Mouse (Mus musculus): ENCODE data around the gene Xpot. TPM values are rescaled to one million over a fixed set of nuclear protein-coding genes. Genes with fewer than 3 reads are reported as not detected.
A peak's percentile ranks its signal among the peaks of the same experiment; 100 is the strongest.

Gene Xpot
- total RNA-seq, 1 experiment = 129 TPM

DNA sequence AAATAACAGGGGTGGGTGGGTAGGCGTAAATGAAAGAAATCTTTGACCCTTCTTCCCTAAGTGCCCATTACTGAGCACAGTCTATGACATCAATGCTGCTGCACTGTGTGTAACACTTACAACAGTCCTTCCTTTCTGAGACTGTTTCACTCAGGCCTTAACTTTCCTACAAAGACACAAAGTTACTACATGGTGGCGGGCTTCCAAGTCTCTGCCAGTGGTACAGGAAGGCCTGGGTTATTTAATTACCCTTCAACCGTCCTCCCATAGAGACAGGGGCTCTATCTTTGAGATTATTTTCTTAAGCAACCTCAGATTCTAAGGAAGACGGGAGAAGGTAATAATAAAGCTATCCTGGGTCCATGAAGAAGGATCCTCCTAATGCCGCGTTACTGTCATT, 13.7 kb downstream of the Xpot start:
- peaks cover 0 to 3% of the 10 kb centered on the region in 2 experiments; a peak in 1 of 4 replicates for H3K4me1 ChIP-seq (ENCODE audit: control insufficient read depth in 2 of 2, insufficient read depth in 2 of 2, low read length in 2 of 2, poor library complexity in 1 of 2)
- in situ Hi-C loops (cut with MboI; ENCODE audit: low sequenced_read_pairs in 2 of 2, unreplicated experiment in 2 of 2) = no loop called here
- no peaks in the 10 kb centered on the region for H3K9me3 ChIP-seq (ENCODE audit: control insufficient read depth, insufficient read depth, low read depth, low read length)
- H3K27ac ChIP-seq (ENCODE audit: insufficient read depth, low read depth, low read length, poor library complexity, severe bottlenecking) = no peak overlapping the region
- H3K4me3 ChIP-seq (ENCODE audit: insufficient read depth in 1 of 2, low read depth in 1 of 2, low read length in 2 of 2, poor library complexity in 1 of 2, severe bottlenecking in 1 of 2) = no peak overlapping the region
- TF ChIP-seq ZNF384 (IDR thresholded peaks at IDR 0.05; ENCODE audit: low read depth, low read length) (no peak), HCFC1 (IDR thresholded peaks at IDR 0.05; ENCODE audit: borderline replicate concordance, insufficient read depth, low read length) (no peak), ZC3H11A (IDR thresholded peaks at IDR 0.05; ENCODE audit: borderline replicate concordance, low read depth, low read length) (no peak), CHD2 (IDR thresholded peaks at IDR 0.05; ENCODE audit: low read depth, low read length) (no peak), MAFK (IDR thresholded peaks at IDR 0.05; ENCODE audit: insufficient read depth, low read depth, low read length) (no peak)
- peaks cover 61% of the 10 kb centered on the region for H3K36me3 ChIP-seq (ENCODE audit: control insufficient read depth, insufficient read depth, low read length, poor library complexity, severe bottlenecking)
- DNase-seq (ENCODE audit: low read depth, low spot score) = no peak
- H3K9ac ChIP-seq (ENCODE audit: insufficient read depth, low read depth, low read length, poor library complexity, severe bottlenecking) = no peak overlapping the region

DNA sequence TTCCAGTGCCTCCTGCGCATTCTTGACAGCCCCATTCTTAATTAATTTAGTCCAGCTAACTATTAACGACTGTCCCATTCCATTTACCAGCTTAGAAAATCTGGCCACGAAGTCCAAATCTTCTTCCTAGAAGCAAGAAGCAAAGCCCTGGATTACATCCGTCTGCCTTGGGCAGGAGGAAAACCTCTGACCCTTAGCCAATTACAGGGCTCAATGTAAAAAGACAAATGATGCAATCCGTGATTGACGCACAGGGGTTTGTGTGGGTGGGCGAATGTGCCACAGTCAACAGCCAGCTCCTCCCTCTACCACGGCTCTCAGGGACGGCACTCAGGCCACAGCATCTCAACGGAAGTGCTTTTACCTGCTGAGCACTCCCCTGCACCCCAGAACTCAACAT, 14.5 kb downstream of the Xpot start:
- Histone ChIP-seq H3K27ac (ENCODE audit: insufficient read depth, low read depth, low read length, poor library complexity, severe bottlenecking) (no peak overlapping the region), H3K9ac (ENCODE audit: insufficient read depth, low read depth, low read length, poor library complexity, severe bottlenecking) (no peak overlapping the region), H3K4me3 (ENCODE audit: insufficient read depth in 1 of 2, low read depth in 1 of 2, low read length in 2 of 2, poor library complexity in 1 of 2, severe bottlenecking in 1 of 2) (no peak overlapping the region), H3K36me3 (ENCODE audit: control insufficient read depth, insufficient read depth, low read length, poor library complexity, severe bottlenecking) (peaks cover 63% of the 10 kb centered on the region), H3K9me3 (ENCODE audit: control insufficient read depth, insufficient read depth, low read depth, low read length) (no peaks in the 10 kb centered on the region), H3K4me1 (ENCODE audit: control insufficient read depth in 2 of 2, insufficient read depth in 2 of 2, low read length in 2 of 2, poor library complexity in 1 of 2) (peaks cover 0 to 3% of the 10 kb centered on the region in 2 experiments; a peak in 1 of 4 replicates)
- no peak for DNase-seq (ENCODE audit: low read depth, low spot score)
- in situ Hi-C loops (cut with MboI; ENCODE audit: low sequenced_read_pairs in 2 of 2, unreplicated experiment in 2 of 2) = no loop called here
- no peak for TF ChIP-seq HCFC1 (IDR thresholded peaks at IDR 0.05; ENCODE audit: borderline replicate concordance, insufficient read depth, low read length)

- H3K4me3 ChIP-seq (ENCODE audit: insufficient read depth in 1 of 2, low read depth in 1 of 2, low read length in 2 of 2, poor library complexity in 1 of 2, severe bottlenecking in 1 of 2) = no peak overlapping the region
- TF ChIP-seq CHD2 (IDR thresholded peaks at IDR 0.05; ENCODE audit: low read depth, low read length) (no peak), ZNF384 (IDR thresholded peaks at IDR 0.05; ENCODE audit: low read depth, low read length) (no peak), HCFC1 (IDR thresholded peaks at IDR 0.05; ENCODE audit: borderline replicate concordance, insufficient read depth, low read length) (no peak), ZC3H11A (IDR thresholded peaks at IDR 0.05; ENCODE audit: borderline replicate concordance, low read depth, low read length) (no peak)
- H3K9ac ChIP-seq (ENCODE audit: insufficient read depth, low read depth, low read length, poor library complexity, severe bottlenecking) = no peak overlapping the region
- in situ Hi-C loops (cut with MboI; ENCODE audit: low sequenced_read_pairs in 2 of 2, unreplicated experiment in 2 of 2) = no loop called here
- peaks cover 72% of the 10 kb centered on the region for H3K36me3 ChIP-seq (ENCODE audit: control insufficient read depth, insufficient read depth, low read length, poor library complexity, severe bottlenecking)
- no peak overlapping the region for H3K27ac ChIP-seq (ENCODE audit: insufficient read depth, low read depth, low read length, poor library complexity, severe bottlenecking)
- H3K4me1 ChIP-seq (ENCODE audit: control insufficient read depth in 2 of 2, insufficient read depth in 2 of 2, low read length in 2 of 2, poor library complexity in 1 of 2) = peaks cover 0 to 3% of the 10 kb centered on the region in 2 experiments; a peak in 1 of 4 replicates
- no peak for DNase-seq (ENCODE audit: low read depth, low spot score)
- no peaks in the 10 kb centered on the region for H3K9me3 ChIP-seq (ENCODE audit: control insufficient read depth, insufficient read depth, low read depth, low read length)
Observed at GRCm38 (mm10) chr10:121608177-121608576, 18.0 kb downstream of the Xpot start.

- Histone ChIP-seq H3K27ac (ENCODE audit: insufficient read depth, low read depth, low read length, poor library complexity, severe bottlenecking) (no peak overlapping the region), H3K4me3 (ENCODE audit: insufficient read depth in 1 of 2, low read depth in 1 of 2, low read length in 2 of 2, poor library complexity in 1 of 2, severe bottlenecking in 1 of 2) (no peak overlapping the region), H3K4me1 (ENCODE audit: control insufficient read depth in 2 of 2, insufficient read depth in 2 of 2, low read length in 2 of 2, poor library complexity in 1 of 2) (peaks cover 0 to 13% of the 10 kb centered on the region in 2 experiments; a peak in 1 of 4 replicates), H3K36me3 (ENCODE audit: control insufficient read depth, insufficient read depth, low read length, poor library complexity, severe bottlenecking) (peaks cover 81% of the 10 kb centered on the region), H3K9me3 (ENCODE audit: control insufficient read depth, insufficient read depth, low read depth, low read length) (no peaks in the 10 kb centered on the region), H3K9ac (ENCODE audit: insufficient read depth, low read depth, low read length, poor library complexity, severe bottlenecking) (no peak overlapping the region)
- no peak for DNase-seq (ENCODE audit: low read depth, low spot score)
- in situ Hi-C loops (cut with MboI; ENCODE audit: low sequenced_read_pairs in 2 of 2, unreplicated experiment in 2 of 2) = no loop called here
- TF ChIP-seq CHD2 (IDR thresholded peaks at IDR 0.05; ENCODE audit: low read depth, low read length) (no peak), MAFK (IDR thresholded peaks at IDR 0.05; ENCODE audit: insufficient read depth, low read depth, low read length) (peak; percentile 59; the same call in 1 of the 2 replicates)
Observed at GRCm38 (mm10) chr10:121604632-121605344, 21.3 kb downstream of the Xpot start.

DNA sequence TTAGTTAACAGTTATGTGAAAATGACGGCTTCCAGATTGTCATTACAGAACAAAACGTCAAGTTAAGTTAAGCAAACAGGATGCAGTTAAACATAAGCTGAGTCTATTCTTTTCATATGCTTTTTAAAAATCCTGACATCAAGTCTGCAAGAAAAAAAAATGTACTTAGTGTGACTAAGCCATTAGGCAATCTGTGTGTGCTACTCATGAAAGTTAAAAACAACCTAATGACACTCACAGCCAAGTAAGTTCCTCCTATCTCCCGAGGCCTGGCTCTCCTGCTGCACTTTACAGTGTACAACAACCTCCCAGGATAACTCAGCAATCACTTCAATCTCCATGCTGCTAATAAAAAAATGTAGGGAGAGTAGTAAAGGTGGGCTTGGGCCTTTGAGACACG, 22.6 kb downstream of the Xpot start:
- Histone ChIP-seq H3K4me3 (ENCODE audit: insufficient read depth in 1 of 2, low read depth in 1 of 2, low read length in 2 of 2, poor library complexity in 1 of 2, severe bottlenecking in 1 of 2) (no peak overlapping the region), H3K36me3 (ENCODE audit: control insufficient read depth, insufficient read depth, low read length, poor library complexity, severe bottlenecking) (peaks cover 86% of the 10 kb centered on the region), H3K9me3 (ENCODE audit: control insufficient read depth, insufficient read depth, low read depth, low read length) (no peaks in the 10 kb centered on the region), H3K27ac (ENCODE audit: insufficient read depth, low read depth, low read length, poor library complexity, severe bottlenecking) (no peak overlapping the region), H3K4me1 (ENCODE audit: control insufficient read depth in 2 of 2, insufficient read depth in 2 of 2, low read length in 2 of 2, poor library complexity in 1 of 2) (peaks cover 0 to 13% of the 10 kb centered on the region in 2 experiments; a peak in 1 of 4 replicates), H3K9ac (ENCODE audit: insufficient read depth, low read depth, low read length, poor library complexity, severe bottlenecking) (no peak overlapping the region)
- no peak for DNase-seq (ENCODE audit: low read depth, low spot score)
- TF ChIP-seq MAFK (IDR thresholded peaks at IDR 0.05; ENCODE audit: insufficient read depth, low read depth, low read length) (no peak), ZC3H11A (IDR thresholded peaks at IDR 0.05; ENCODE audit: borderline replicate concordance, low read depth, low read length) (no peak), ZNF384 (IDR thresholded peaks at IDR 0.05; ENCODE audit: low read depth, low read length) (no peak), CHD2 (IDR thresholded peaks at IDR 0.05; ENCODE audit: low read depth, low read length) (no peak), HCFC1 (IDR thresholded peaks at IDR 0.05; ENCODE audit: borderline replicate concordance, insufficient read depth, low read length) (no peak)
- in situ Hi-C loops (cut with MboI; ENCODE audit: low sequenced_read_pairs in 2 of 2, unreplicated experiment in 2 of 2) = no loop called here
